Mouse (Mus musculus): Measurements from ENCODE around the gene Chst11. TPM values are rescaled to one million over a fixed set of nuclear protein-coding genes. Genes with fewer than 3 reads are reported as not detected.

The Chst11 gene
- total RNA-seq, 2 experiments from 2014 or later, result 50.9 to 52.7 TPM

- H3K4me3 ChIP-seq, result peak overlapping the region; percentile 0; the same call in 1 of the 2 replicates
- DNase-seq (ENCODE audit: low spot score in 2 of 2), result peak in 1 of 2 experiments; percentile 38
- no peak for TF ChIP-seq CTCF (conservative IDR thresholded peaks at IDR 0.05)
- H3K27ac ChIP-seq, result peak overlapping the region; percentile 62; the same call in 1 of the 2 replicates
Measured at GRCm38 (mm10) chr10:83049174-83049780, 64.0 kb downstream of the Chst11 start.

- DNase-seq (ENCODE audit: low spot score in 2 of 2), result no peak
- H3K4me3 ChIP-seq, result no peak overlapping the region
- no peak overlapping the region for H3K27ac ChIP-seq
- TF ChIP-seq CTCF (conservative IDR thresholded peaks at IDR 0.05), result no peak
Measured at GRCm38 (mm10) chr10:83053886-83054550, 68.7 kb downstream of the Chst11 start.

- no peak overlapping the region for H3K4me3 ChIP-seq
- no peak for TF ChIP-seq CTCF (conservative IDR thresholded peaks at IDR 0.05)
- DNase-seq (ENCODE audit: low spot score in 2 of 2), result no peak
- 0 out of 2 replicates have a peak overlapping the region, but pooled peaks have one; percentile 33 for H3K27ac ChIP-seq
Measured at GRCm38 (mm10) chr10:83056291-83056690, 71.0 kb downstream of the Chst11 start.

GRCm38 (mm10) chr10:83056866-83057265, 71.6 kb downstream of the Chst11 start:
- Histone ChIP-seq H3K27ac (no peak overlapping the region), H3K4me3 (no peak overlapping the region)
- TF ChIP-seq CTCF (conservative IDR thresholded peaks at IDR 0.05), result no peak
- DNase-seq (ENCODE audit: low spot score in 2 of 2), result no peak

- Histone ChIP-seq H3K27ac (peak overlapping the region; percentile 60), H3K4me3 (no peak overlapping the region)
- TF ChIP-seq CTCF (conservative IDR thresholded peaks at IDR 0.05), result no peak
- peak in 1 of 2 experiments; percentile 51 for DNase-seq (ENCODE audit: low spot score in 2 of 2)
Measured at GRCm38 (mm10) chr10:83060066-83060782, 74.9 kb downstream of the Chst11 start.

- DNase-seq (ENCODE audit: low spot score in 2 of 2), result peak; percentile 68 to 71
- Histone ChIP-seq H3K4me3 (no peak overlapping the region), H3K27ac (peak overlapping the region; percentile 49; the same call in 1 of the 2 replicates)
- TF ChIP-seq CTCF (conservative IDR thresholded peaks at IDR 0.05), result no peak
Measured at GRCm38 (mm10) chr10:83062315-83062714, 77.0 kb downstream of the Chst11 start.

- TF ChIP-seq CTCF (conservative IDR thresholded peaks at IDR 0.05), result no peak
- no peak overlapping the region for H3K27ac ChIP-seq
- no peak for DNase-seq (ENCODE audit: low spot score in 2 of 2)
- no peak overlapping the region for H3K4me3 ChIP-seq
Measured at GRCm38 (mm10) chr10:83064796-83065195, 79.5 kb downstream of the Chst11 start.

- TF ChIP-seq CTCF (conservative IDR thresholded peaks at IDR 0.05), result no peak
- DNase-seq (ENCODE audit: low spot score in 2 of 2), result no peak
- H3K27ac ChIP-seq, result peak overlapping the region; percentile 53
- H3K4me3 ChIP-seq, result no peak overlapping the region
Measured at GRCm38 (mm10) chr10:83066159-83066558, 80.9 kb downstream of the Chst11 start.

GRCm38 (mm10) chr10:83067305-83067704, 82.0 kb downstream of the Chst11 start:
- no peak overlapping the region for H3K4me3 ChIP-seq
- TF ChIP-seq CTCF (conservative IDR thresholded peaks at IDR 0.05), result no peak
- no peak for DNase-seq (ENCODE audit: low spot score in 2 of 2)
- H3K27ac ChIP-seq, result peak overlapping the region; percentile 53; the same call in 1 of the 2 replicates

GRCm38 (mm10) chr10:83068466-83068865, 83.2 kb downstream of the Chst11 start:
- no peak for DNase-seq (ENCODE audit: low spot score in 2 of 2)
- no peak for TF ChIP-seq CTCF (conservative IDR thresholded peaks at IDR 0.05)
- Histone ChIP-seq H3K4me3 (no peak overlapping the region), H3K27ac (no peak overlapping the region)

GRCm38 (mm10) chr10:83069791-83070190, 84.5 kb downstream of the Chst11 start:
- TF ChIP-seq CTCF (conservative IDR thresholded peaks at IDR 0.05), result no peak
- no peak overlapping the region for H3K4me3 ChIP-seq
- no peak overlapping the region for H3K27ac ChIP-seq
- DNase-seq (ENCODE audit: low spot score in 2 of 2), result no peak

GRCm38 (mm10) chr10:83071785-83072580, 86.7 kb downstream of the Chst11 start:
- H3K27ac ChIP-seq, result no peak overlapping the region
- TF ChIP-seq CTCF (conservative IDR thresholded peaks at IDR 0.05), result no peak
- no peak overlapping the region for H3K4me3 ChIP-seq
- no peak for DNase-seq (ENCODE audit: low spot score in 2 of 2)

Data from layer of hippocampus, adult 2 months (tissue).